Mouse (Mus musculus) heart, postnatal 10 days (tissue): ENCODE data around the gene Asb1. TPM values are rescaled to one million over a fixed set of nuclear protein-coding genes. Genes with fewer than 3 reads are reported as not detected.
A peak's percentile ranks its signal among the peaks of the same experiment; 100 is the strongest.

ENCODE experiments used
- DNase-seq, 2 experiments: peaks; one replicate each; pipeline ENCODE4 v3.0.0; 2021
- intact Hi-C: fragments of 180-260 bp; cut with DNase I; formaldehyde crosslinking; loops from one replicate; pipeline ENCODE4 v1.15.1; 2025
- total RNA-seq, 2 experiments: library from RNA; stranded (reverse); gene quantifications; 2 replicates each; pipeline ENCODE4 v1.2.3; 2021

Gene Asb1
- total RNA-seq, 2 experiments from 2014 or later, result 17.6 to 19.4 TPM

GRCm38 (mm10) chr1:91543974-91544373 is 3.6 kb downstream of the Asb1 start:
- intact Hi-C loops, result no loop called here
- DNase-seq, result no peak

- no peak for DNase-seq
- intact Hi-C loops, result no loop called here
Observed at GRCm38 (mm10) chr1:91545226-91545625, 4.9 kb downstream of the Asb1 start.

- intact Hi-C loops, result no loop called here
- no peak for DNase-seq
Observed at GRCm38 (mm10) chr1:91547567-91547966, 7.2 kb downstream of the Asb1 start.

GRCm38 (mm10) chr1:91549073-91549472 is 8.7 kb downstream of the Asb1 start:
- intact Hi-C loops, result no loop called here
- DNase-seq, result no peak

- no peak for DNase-seq
- intact Hi-C loops, result no loop called here
Observed at GRCm38 (mm10) chr1:91557099-91557498, 16.8 kb downstream of the Asb1 start.

- intact Hi-C loops, result no loop called here
- no peak for DNase-seq
Observed at GRCm38 (mm10) chr1:91561226-91561625, 20.9 kb downstream of the Asb1 start.

GRCm38 (mm10) chr1:91562977-91563590 is 22.7 kb downstream of the Asb1 start:
- DNase-seq, result peak in 1 of 2 experiments; percentile 9
- intact Hi-C loops, result no loop called here

- DNase-seq, result peak; percentile 17 to 35
- intact Hi-C loops, result loop anchor here (1.0 kb wide), 1 partner anchor 41 kb away; no protein-coding TSS in a partner anchor
Observed at GRCm38 (mm10) chr1:91564004-91564403, 23.7 kb downstream of the Asb1 start.

GRCm38 (mm10) chr1:91564598-91564997 is 24.3 kb downstream of the Asb1 start:
- intact Hi-C loops, result loop anchor here (1.0 kb wide), 1 partner anchor 41 kb away; no protein-coding TSS in a partner anchor
- DNase-seq, result no peak

- intact Hi-C loops, result no loop called here
- no peak for DNase-seq
Observed at GRCm38 (mm10) chr1:91567269-91567668, 26.9 kb downstream of the Asb1 start.

GRCm38 (mm10) chr1:91572458-91572857 is 32.1 kb downstream of the Asb1 start:
- intact Hi-C loops, result loop anchor here (5.0 kb wide), 1 partner anchor 300 kb away; no protein-coding TSS in a partner anchor
- no peak for DNase-seq

- intact Hi-C loops, result loop anchor here (2.0 to 5.0 kb wide), 2 partner anchors 181 to 298 kb away; no protein-coding TSS in a partner anchor
- DNase-seq, result peak; percentile 62 to 70
Observed at GRCm38 (mm10) chr1:91574208-91574607, 33.9 kb downstream of the Asb1 start.

- intact Hi-C loops, result no loop called here
- peak in 1 of 2 experiments; percentile 15 for DNase-seq
Observed at GRCm38 (mm10) chr1:91577883-91578517, 37.7 kb downstream of the Asb1 start.

- intact Hi-C loops, result no loop called here
- no peak for DNase-seq
Observed at GRCm38 (mm10) chr1:91580503-91580902, 40.2 kb downstream of the Asb1 start.

- DNase-seq, result no peak
- intact Hi-C loops, result no loop called here
Observed at GRCm38 (mm10) chr1:91581206-91581605, 40.9 kb downstream of the Asb1 start.

- no peak for DNase-seq
- intact Hi-C loops, result no loop called here
Observed at GRCm38 (mm10) chr1:91584969-91585835, 44.9 kb downstream of the Asb1 start.

GRCm38 (mm10) chr1:91589738-91590137 is 49.4 kb downstream of the Asb1 start:
- no peak for DNase-seq
- intact Hi-C loops, result no loop called here

GRCm38 (mm10) chr1:91595521-91596020 is 55.2 kb downstream of the Asb1 start:
- no peak for DNase-seq
- intact Hi-C loops, result no loop called here

GRCm38 (mm10) chr1:91597611-91598010 is 57.3 kb downstream of the Asb1 start:
- intact Hi-C loops, result no loop called here
- DNase-seq, result no peak

- peak; percentile 75 to 80 for DNase-seq
- intact Hi-C loops, result loop anchor here (1.0 to 10.0 kb wide), 2 partner anchors 154 to 274 kb away; no protein-coding TSS in a partner anchor
Observed at GRCm38 (mm10) chr1:91600671-91601361, 60.5 kb downstream of the Asb1 start.
